Mouse (Mus musculus): ENCODE data around the gene Itpr2.

DNA sequence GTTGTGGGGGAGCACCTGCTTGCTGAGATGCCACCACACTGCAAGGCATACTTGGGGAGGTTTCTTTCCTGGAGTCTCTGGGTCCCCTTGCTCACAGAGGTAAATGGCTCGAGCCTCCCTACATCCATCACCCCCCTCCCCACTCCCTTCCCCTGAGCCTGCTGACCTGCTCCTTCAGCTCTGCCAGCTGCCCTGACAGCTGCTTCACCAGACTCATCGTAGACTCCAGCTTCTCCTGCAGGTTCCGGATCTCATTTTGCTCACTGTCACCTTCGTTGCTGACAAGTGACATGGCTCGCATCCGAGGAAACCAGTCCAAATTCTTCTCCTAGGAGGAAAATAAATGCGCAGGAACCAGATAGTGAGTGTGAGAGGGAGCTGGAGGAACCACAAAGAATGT is 389.8 kb downstream of the Itpr2 start:
- TF ChIP-seq POLR2A (IDR thresholded peaks at IDR 0.05; ENCODE audit: borderline replicate concordance, low read depth, low read length) = no peak
- no peak for TF ChIP-seq CTCF (IDR thresholded peaks at IDR 0.05; ENCODE audit: low read depth, low read length)
